Comparison of ENCODE assay signal across 19 mouse cellular contexts in genomic region chr3:117728136-117728535, GRCm38 (mm10).
DNase-seq lines count a peak whose midpoint lies in the region; ATAC-seq and TF ChIP-seq lines count a peak whose summit lies in the region.
"Had no signal": no experiment of that assay in that cellular context is flagged by ENCODE, and none has a peak within 500 bp of the region (broad histone marks: within the 10 kb centered on the region; RNA-seq: fewer than 3 reads in every experiment).

No protein-coding gene starts in this region.

- no peak for DNase-seq in forebrain, embryonic 11.5 days (ENCODE audit: low spot score)
- no peak for DNase-seq in forebrain, postnatal 0 days
- DNase-seq in lung, embryonic 14.5 days, result peak; percentile 53
- no peak for DNase-seq in lung, postnatal 25 days (ENCODE audit: low spot score)
- peak; percentile 25 for DNase-seq in ES-E14 (ENCODE audit: low read depth, low spot score)
- peak; percentile 39 for DNase-seq in embryo, embryonic 11 days
- DNase-seq in ovary, postnatal 14 days (ENCODE audit: low spot score), result no peak
- no peak for DNase-seq in adrenal gland, postnatal 4 days (ENCODE audit: low spot score in 2 of 2)
- DNase-seq: cerebellum, adult 8-10 months; gastrocnemius, postnatal 36 days; kidney, postnatal 14 days; layer of hippocampus, postnatal 36 days; lung, adult 18-20 months; right cerebral cortex, postnatal 14 days; thymus, postnatal 14 days had no signal

- in situ Hi-C loops in ES-E14 (cut with MboI; ENCODE audit: low sequenced_read_pairs in 2 of 2, unreplicated experiment in 2 of 2), result no loop called here

- H3K9ac ChIP-seq in forebrain, embryonic 11.5 days (ENCODE audit: low read length), result no peak overlapping the region
- no peak overlapping the region for H3K9ac ChIP-seq in forebrain, postnatal 0 days
- no peak overlapping the region for H3K9ac ChIP-seq in lung, embryonic 14.5 days
- no peak overlapping the region for H3K9ac ChIP-seq in ES-E14 (ENCODE audit: insufficient read depth, low read depth, low read length, poor library complexity, severe bottlenecking)
- H3K9ac ChIP-seq: embryonic facial prominence, embryonic 13.5 days; forebrain, embryonic 15.5 days; limb, embryonic 12.5 days had no signal

- H3K4me3 ChIP-seq in forebrain, embryonic 11.5 days (ENCODE audit: low read depth, low read length), result no peak overlapping the region
- no peak overlapping the region for H3K4me3 ChIP-seq in forebrain, postnatal 0 days (ENCODE audit: low read depth, low read length)
- H3K4me3 ChIP-seq in lung, embryonic 14.5 days (ENCODE audit: low read depth, low read length), result no peak overlapping the region
- H3K4me3 ChIP-seq in ES-E14 (ENCODE audit: insufficient read depth in 1 of 2, low read depth in 1 of 2, low read length in 2 of 2, poor library complexity in 1 of 2, severe bottlenecking in 1 of 2), result no peak overlapping the region
- H3K4me3 ChIP-seq: embryonic facial prominence, embryonic 13.5 days; forebrain, embryonic 15.5 days; limb, embryonic 12.5 days had no signal

- no peak; the same call in 1 of the 2 replicates for TF ChIP-seq CTCF in forebrain, postnatal 0 days (IDR thresholded peaks at IDR 0.05; ENCODE audit: low read depth)
- peak; percentile 32; the same call in 1 of the 2 replicates for TF ChIP-seq CTCF in lung, embryonic 14.5 days (IDR thresholded peaks at IDR 0.05; ENCODE audit: low read depth)

- H3K27me3 ChIP-seq in forebrain, embryonic 11.5 days (ENCODE audit: control insufficient read depth, insufficient read depth, low read length), result no peaks in the 10 kb centered on the region
- no peaks in the 10 kb centered on the region for H3K27me3 ChIP-seq in forebrain, postnatal 0 days (ENCODE audit: insufficient read depth, low read length)
- no peaks in the 10 kb centered on the region for H3K27me3 ChIP-seq in lung, embryonic 14.5 days (ENCODE audit: insufficient read depth, low read length)
- H3K27me3 ChIP-seq: embryonic facial prominence, embryonic 13.5 days; forebrain, embryonic 15.5 days; limb, embryonic 12.5 days had no signal

- WGBS in forebrain, embryonic 11.5 days, result 46% methylated on average over 1 of the region's 1 CpGs
- WGBS in forebrain, postnatal 0 days, result 64% methylated on average over 1 of the region's 1 CpGs
- 35% methylated on average over 1 of the region's 1 CpGs for WGBS in lung, embryonic 14.5 days

- ATAC-seq in forebrain, embryonic 11.5 days (replicated peaks; ENCODE audit: low FRiP score), result peak; percentile 44
- no peak for ATAC-seq in forebrain, postnatal 0 days
- ATAC-seq in lung, embryonic 14.5 days (ENCODE audit: insufficient read depth), result no peak
- ATAC-seq: forebrain, embryonic 15.5 days; inflammation-experienced regulatory T-cells, adult 6 months had no signal

- no peaks in the 10 kb centered on the region for H3K4me1 ChIP-seq in forebrain, embryonic 11.5 days (replicated peaks; ENCODE audit: control insufficient read depth, insufficient read depth, low read length)
- H3K4me1 ChIP-seq in forebrain, postnatal 0 days (ENCODE audit: insufficient read depth), result no peaks in the 10 kb centered on the region
- H3K4me1 ChIP-seq in lung, embryonic 14.5 days (ENCODE audit: insufficient read depth), result no peaks in the 10 kb centered on the region
- no peaks in the 10 kb centered on the region for H3K4me1 ChIP-seq in ES-E14 (ENCODE audit: control insufficient read depth in 2 of 2, insufficient read depth in 2 of 2, low read length in 2 of 2, poor library complexity in 1 of 2)
- H3K4me1 ChIP-seq: embryonic facial prominence, embryonic 13.5 days; limb, embryonic 12.5 days had no signal

- no peaks in the 10 kb centered on the region for H3K36me3 ChIP-seq in forebrain, embryonic 11.5 days (ENCODE audit: control insufficient read depth, insufficient read depth, low read length)
- H3K36me3 ChIP-seq in forebrain, postnatal 0 days (ENCODE audit: insufficient read depth), result no peaks in the 10 kb centered on the region
- no peaks in the 10 kb centered on the region for H3K36me3 ChIP-seq in lung, embryonic 14.5 days (ENCODE audit: insufficient read depth)
- no peaks in the 10 kb centered on the region for H3K36me3 ChIP-seq in ES-E14 (ENCODE audit: control insufficient read depth, insufficient read depth, low read length, poor library complexity, severe bottlenecking)
- H3K36me3 ChIP-seq: embryonic facial prominence, embryonic 13.5 days; forebrain, embryonic 15.5 days; limb, embryonic 12.5 days had no signal

- no peak overlapping the region for H3K4me2 ChIP-seq in forebrain, embryonic 11.5 days (ENCODE audit: low read depth, low read length, severe bottlenecking)
- no peak overlapping the region for H3K4me2 ChIP-seq in forebrain, postnatal 0 days (ENCODE audit: low read depth)
- no peak overlapping the region for H3K4me2 ChIP-seq in lung, embryonic 14.5 days
- H3K4me2 ChIP-seq: embryonic facial prominence, embryonic 13.5 days; forebrain, embryonic 15.5 days; limb, embryonic 12.5 days had no signal

- H3K27ac ChIP-seq in forebrain, embryonic 11.5 days (ENCODE audit: low read depth, low read length), result no peak overlapping the region
- H3K27ac ChIP-seq in forebrain, postnatal 0 days (ENCODE audit: low read depth, low read length), result no peak overlapping the region
- H3K27ac ChIP-seq in lung, embryonic 14.5 days (ENCODE audit: low read depth), result no peak overlapping the region
- H3K27ac ChIP-seq in ES-E14 (ENCODE audit: insufficient read depth, low read depth, low read length, poor library complexity, severe bottlenecking), result no peak overlapping the region
- H3K27ac ChIP-seq: embryonic facial prominence, embryonic 13.5 days; forebrain, embryonic 15.5 days; limb, embryonic 12.5 days had no signal

- H3K9me3 ChIP-seq in forebrain, embryonic 11.5 days (ENCODE audit: control insufficient read depth, low read length), result no peaks in the 10 kb centered on the region
- H3K9me3 ChIP-seq in forebrain, postnatal 0 days (ENCODE audit: low read length), result no peaks in the 10 kb centered on the region
- H3K9me3 ChIP-seq in lung, embryonic 14.5 days (ENCODE audit: low read depth, low read length), result no peaks in the 10 kb centered on the region
- no peaks in the 10 kb centered on the region for H3K9me3 ChIP-seq in ES-E14 (ENCODE audit: control insufficient read depth, insufficient read depth, low read depth, low read length)
- H3K9me3 ChIP-seq: embryonic facial prominence, embryonic 13.5 days; forebrain, embryonic 15.5 days; limb, embryonic 12.5 days had no signal

TF ChIP-seq in ES-E14, 5 proteins besides CTCF, POLR2A, EP300 and RAD21:
- TF ChIP-seq HCFC1 (IDR thresholded peaks at IDR 0.05; ENCODE audit: borderline replicate concordance, insufficient read depth, low read length) (no peak), ZC3H11A (IDR thresholded peaks at IDR 0.05; ENCODE audit: borderline replicate concordance, low read depth, low read length) (0 out of 2 replicates have a peak, but pooled peaks have one; percentile 8), CHD2 (IDR thresholded peaks at IDR 0.05; ENCODE audit: low read depth, low read length) (no peak)
TF ChIP-seq in ES-E14: peak in this region for 1.

Comparison
In these comparisons a context has a peak if more than half of its experiments do, and no peak if none do; other contexts are left out.
1. DNase-seq: peak in lung, embryonic 14.5 days (single experiment), ES-E14 (single experiment) and embryo, embryonic 11 days (single experiment); none in forebrain, embryonic 11.5 days (single experiment), forebrain, postnatal 0 days (single experiment), lung, postnatal 25 days (single experiment), ovary, postnatal 14 days (single experiment) and adrenal gland, postnatal 4 days (0 of 2).